Mouse (Mus musculus): ENCODE results near the gene Tatdn2.

- TF ChIP-seq E2F4 (IDR thresholded peaks at IDR 0.05; ENCODE audit: insufficient read depth) = no peak
- TF ChIP-seq POLR2A (IDR thresholded peaks at IDR 0.05; ENCODE audit: insufficient read length, low read depth) = no peak
- TF ChIP-seq MAX (IDR thresholded peaks at IDR 0.05; ENCODE audit: low read depth) = no peak
- no peak for TF ChIP-seq USF1 (IDR thresholded peaks at IDR 0.05; ENCODE audit: low read depth)
- TF ChIP-seq MYOD1 (IDR thresholded peaks at IDR 0.05; ENCODE audit: control insufficient read depth in 1 of 3, insufficient read length in 2 of 3, low read depth in 2 of 3) = no peak
- no peak for TF ChIP-seq TCF3 (IDR thresholded peaks at IDR 0.05; ENCODE audit: insufficient read length, low read depth)
Measured at GRCm38 (mm10) chr6:113712718-113713117, 15.9 kb downstream of the Tatdn2 start.
